Mouse (Mus musculus) adrenal gland, adult 8-10 months (tissue): ENCODE measurements around the gene Satb2. TPM values are rescaled to one million over a fixed set of nuclear protein-coding genes. Genes with fewer than 3 reads are reported as not detected.

Experiments used
- DNase-seq: peaks from one replicate; pipeline ENCODE4 v3.0.0; 2022
- total RNA-seq, 4 experiments: library from RNA; stranded (reverse); gene quantifications; 2 replicates each; pipeline ENCODE4 v1.2.4; 2022

Gene Satb2
- total RNA-seq, 4 experiments from 2014 or later: 1.9 to 3.2 (median 2.4) TPM

- DNase-seq: peak; percentile 90
Measured at GRCm38 (mm10) chr1:56972950-56973592, 5.4 kb downstream of the Satb2 start.

- peak; percentile 41 for DNase-seq
Measured at GRCm38 (mm10) chr1:56972251-56972949, 6.0 kb downstream of the Satb2 start.

- no peak for DNase-seq
Measured at GRCm38 (mm10) chr1:56971942-56972250, 6.6 kb downstream of the Satb2 start.

- peak; percentile 29 for DNase-seq
Measured at GRCm38 (mm10) chr1:56971441-56971861, 7.0 kb downstream of the Satb2 start.

GRCm38 (mm10) chr1:56970740-56971141 is 7.7 kb downstream of the Satb2 start:
- no peak for DNase-seq

- no peak for DNase-seq
Measured at GRCm38 (mm10) chr1:56969364-56970360, 8.8 kb downstream of the Satb2 start.

GRCm38 (mm10) chr1:56965879-56966579 is 12.4 kb downstream of the Satb2 start:
- DNase-seq: no peak

GRCm38 (mm10) chr1:56964493-56964892 is 14.0 kb downstream of the Satb2 start:
- DNase-seq: no peak

- DNase-seq: no peak
Measured at GRCm38 (mm10) chr1:56963291-56963690, 15.2 kb downstream of the Satb2 start.

- no peak for DNase-seq
Measured at GRCm38 (mm10) chr1:56958996-56959395, 19.5 kb downstream of the Satb2 start.

GRCm38 (mm10) chr1:56957942-56958341 is 20.5 kb downstream of the Satb2 start:
- no peak for DNase-seq

- DNase-seq: no peak
Measured at GRCm38 (mm10) chr1:56956811-56957210, 21.6 kb downstream of the Satb2 start.

GRCm38 (mm10) chr1:56955739-56956085 is 22.7 kb downstream of the Satb2 start:
- DNase-seq: no peak

GRCm38 (mm10) chr1:56955055-56955738 is 23.3 kb downstream of the Satb2 start:
- no peak for DNase-seq

GRCm38 (mm10) chr1:56953538-56953937 is 24.9 kb downstream of the Satb2 start:
- DNase-seq: no peak

GRCm38 (mm10) chr1:56951980-56952379 is 26.5 kb downstream of the Satb2 start:
- DNase-seq: no peak

- DNase-seq: no peak
Measured at GRCm38 (mm10) chr1:56951525-56951924, 26.9 kb downstream of the Satb2 start.

- no peak for DNase-seq
Measured at GRCm38 (mm10) chr1:56939432-56939831, 39.0 kb downstream of the Satb2 start.

- no peak for DNase-seq
Measured at GRCm38 (mm10) chr1:56938432-56938831, 40.0 kb downstream of the Satb2 start.

- no peak for DNase-seq
Measured at GRCm38 (mm10) chr1:56936554-56936953, 41.9 kb downstream of the Satb2 start.

- no peak for DNase-seq
Measured at GRCm38 (mm10) chr1:56933821-56934220, 44.6 kb downstream of the Satb2 start.

GRCm38 (mm10) chr1:56930096-56930495 is 48.4 kb downstream of the Satb2 start:
- DNase-seq: no peak
